Mouse (Mus musculus) thymus, adult 2 months (tissue): ENCODE data around the gene Osbpl11.

Experiments used
- CTCF ChIP-seq: fragments of 200-500 bp; IDR thresholded peaks from 2 replicates; pipeline ENCODE4 v1.5.1; 2012; ENCODE audit warnings: mild to moderate bottlenecking, control low read depth, low read length, moderate library complexity, borderline replicate concordance; ENCODE audit not compliant: control insufficient read depth, poor library complexity, insufficient read depth; ENCODE audit errors: extremely low read depth
- POLR2A ChIP-seq: fragments of 200-500 bp; IDR thresholded peaks from 2 replicates; pipeline ENCODE4 v1.6.1; 2012; ENCODE audit warnings: mild to moderate bottlenecking, low read length, control low read depth, moderate library complexity; ENCODE audit not compliant: control insufficient read depth, poor library complexity, insufficient read depth; ENCODE audit errors: extremely low read depth

GRCm38 (mm10) chr16:33195686-33196313, 10.9 kb downstream of the Osbpl11 start:
- TF ChIP-seq POLR2A (no peak), CTCF (no peak)
